Mouse (Mus musculus): ENCODE results near the gene Lef1.

DNA sequence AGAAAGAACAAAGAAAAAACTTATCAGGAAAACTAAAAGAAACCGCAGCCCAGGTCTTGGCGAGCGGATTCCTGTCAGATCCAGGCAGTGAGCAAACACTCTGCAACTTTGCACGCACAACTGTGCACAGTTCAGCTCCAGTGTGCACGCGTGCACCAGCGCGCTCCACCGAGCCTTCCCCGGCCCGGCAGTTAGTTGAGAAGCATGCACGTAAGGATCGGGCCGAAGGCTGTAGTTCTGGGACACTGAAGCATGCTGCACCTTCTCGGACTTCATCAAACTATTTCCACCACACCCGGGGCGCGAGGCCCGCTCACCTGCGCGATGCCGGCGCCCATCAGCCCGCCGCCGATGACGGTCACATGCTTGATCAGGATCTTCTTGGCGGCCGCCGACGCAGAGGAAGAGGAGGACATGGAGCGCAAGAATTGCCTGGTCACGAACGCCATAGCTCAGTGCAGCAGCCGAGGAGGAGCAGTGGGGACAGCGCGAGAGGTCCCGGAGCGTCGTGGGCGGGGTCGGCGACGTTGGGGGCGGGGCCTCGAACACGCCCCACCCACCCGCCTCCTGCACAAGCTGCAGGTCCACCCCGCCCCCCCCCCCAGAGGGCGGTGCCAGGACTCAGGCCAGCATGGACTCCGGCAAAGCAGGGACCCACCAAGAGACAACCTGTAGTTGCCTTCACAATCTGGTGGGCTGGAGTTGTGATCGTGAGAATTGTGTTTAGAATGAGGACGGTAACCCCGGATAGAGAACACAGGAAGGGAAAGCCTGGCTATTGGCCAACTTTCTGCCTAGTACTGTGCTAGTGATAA lies 161.5 kb downstream of the Lef1 start, which contains the start of gene Hadh:
- no peak for TF ChIP-seq CTCF (IDR thresholded peaks at IDR 0.05; ENCODE audit: low read depth, low read length)
- no peak; the same call in 1 of the 2 replicates for TF ChIP-seq POLR2A (IDR thresholded peaks at IDR 0.05; ENCODE audit: borderline replicate concordance, low read depth, low read length)

All from bone marrow macrophage, adult 2 months (primary cell).